Mouse (Mus musculus): ENCODE data around the gene Zfp317. TPM values are rescaled to one million over a fixed set of nuclear protein-coding genes. Genes with fewer than 3 reads are reported as not detected.
"Not testable (repeated sequence)": the region's sequence is repeated elsewhere in the genome, so short reads cannot be mapped to it uniquely, and the experiment has no call there.

Gene Zfp317
- 47.1 and 49.6 TPM in 2 replicates for polyA plus RNA-seq (2016; fragmentation: Nextera tagmentation; extraction: Ambion mirVana)

DNA sequence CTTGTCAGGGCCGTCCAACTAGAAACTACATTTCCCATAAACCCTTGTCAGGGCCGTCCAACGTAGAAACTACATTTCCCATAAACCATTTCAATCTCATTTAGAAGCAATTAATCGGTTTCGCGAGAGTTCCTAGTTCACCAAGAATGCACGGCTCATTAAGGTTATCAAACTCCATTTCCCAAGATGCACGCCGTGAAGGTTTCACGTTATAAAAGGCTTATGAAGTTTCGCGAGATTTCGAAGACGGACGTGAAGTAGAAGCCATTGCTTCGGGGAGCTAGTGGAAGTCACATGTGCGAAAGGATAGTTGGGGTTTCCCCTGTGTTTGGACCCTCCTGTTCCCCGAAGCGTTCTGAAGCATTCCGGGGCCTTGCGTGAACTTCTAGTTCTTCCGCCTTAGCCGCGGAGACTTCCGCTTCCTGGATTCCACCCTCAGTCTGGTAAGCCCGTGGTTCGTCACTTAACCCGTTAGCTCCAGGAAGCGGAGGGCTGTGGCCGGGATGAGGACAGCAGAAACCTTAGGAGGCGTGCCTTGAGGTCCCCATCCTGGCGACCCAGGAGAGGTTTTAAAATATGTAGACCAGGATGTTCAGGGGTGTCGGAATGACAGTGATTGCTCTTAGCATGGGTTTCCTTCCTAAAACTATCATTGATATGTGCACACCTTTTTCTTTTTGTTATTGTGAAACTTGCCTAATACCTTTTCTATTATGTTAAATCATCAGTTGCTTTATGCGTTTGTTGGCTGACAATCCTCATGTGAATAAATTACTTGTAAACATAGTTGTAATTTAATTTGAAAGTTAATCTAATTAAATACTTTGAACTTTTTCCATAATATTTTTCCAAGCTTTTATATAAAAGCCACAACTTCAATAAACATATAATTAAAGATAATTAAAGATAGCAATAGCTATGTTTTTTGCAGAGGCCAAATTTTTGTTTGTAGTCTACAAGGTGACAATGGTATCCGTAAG is at the start of gene Zfp317:
Gene Zfp317 (plus strand): TSS at position 260 of the 980 bp plus-strand sequence.
- Histone ChIP-seq H3K4me1 (no peaks in the 10 kb centered on the region), H3K9ac (peak within 1 kb of the TSS; percentile 54; the same call in 1 of the 2 replicates), H3K27me3 (no peaks in the 10 kb centered on the region), H3K9me3 (no peaks in the 10 kb centered on the region), H3K36me3 (replicated peaks) (peaks cover 9% of the 10 kb centered on the region; the same call in 1 of the 2 replicates), H3K27ac (peak within 1 kb of the TSS; percentile 85), H3K4me2 (peak within 1 kb of the TSS; percentile 46), H3K4me3 (replicated peaks) (peak within 1 kb of the TSS; percentile 54)
- WGBS: 2% methylated on average over 35 of the region's 35 CpGs
- ATAC-seq (ENCODE audit: low FRiP score): peak; percentile 97

DNA sequence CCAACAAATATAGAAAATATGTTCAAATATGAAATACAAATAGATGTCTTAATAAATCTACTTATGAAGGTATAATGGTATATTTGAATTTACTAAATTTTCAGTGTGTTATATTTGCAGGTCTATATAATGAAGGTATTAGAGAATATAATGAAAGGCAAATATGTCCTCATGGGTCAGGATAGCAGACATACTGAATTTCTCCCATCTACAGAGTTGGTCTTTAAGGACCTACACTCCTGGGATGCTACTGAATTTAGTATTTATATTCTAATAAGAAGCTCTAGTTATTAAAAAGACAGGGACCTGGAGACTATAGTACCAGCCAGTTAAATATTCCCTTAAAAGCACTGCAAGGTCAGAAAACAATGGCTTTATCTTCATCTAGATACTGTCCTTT is 39.6 kb upstream of the Zfp317 start, which contains the start of gene Olfr855:
Gene Olfr855 (plus strand): TSS at position 301 of the 400 bp plus-strand sequence.
- Histone ChIP-seq H3K9ac (no peak within 1 kb of the TSS), H3K27me3 (no peaks in the 10 kb centered on the region), H3K4me3 (replicated peaks) (no peak within 1 kb of the TSS), H3K4me2 (no peak within 1 kb of the TSS), H3K4me1 (no peaks in the 10 kb centered on the region), H3K9me3 (peaks cover 5% of the 10 kb centered on the region; the same call in 1 of the 2 replicates), H3K36me3 (replicated peaks) (no peaks in the 10 kb centered on the region), H3K27ac (no peak within 1 kb of the TSS)
- ATAC-seq (ENCODE audit: low FRiP score): no peak

DNA sequence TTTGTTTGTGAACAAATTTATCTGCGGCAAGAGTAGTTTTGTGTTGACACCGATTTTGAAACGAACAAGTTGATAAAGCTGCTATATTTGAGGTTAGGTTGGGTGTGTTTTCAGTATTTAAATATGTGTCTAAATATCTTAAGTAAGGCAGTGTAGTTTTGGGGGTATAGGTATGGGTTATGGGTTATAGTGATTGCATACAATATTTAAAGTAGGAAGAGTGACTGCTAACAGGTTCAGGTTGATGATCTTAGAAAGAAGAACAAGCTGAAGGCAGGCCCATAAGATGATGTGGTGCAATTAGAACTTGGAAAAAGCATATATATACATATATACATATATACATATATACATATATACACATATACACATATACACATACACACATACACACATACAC is 605 bp upstream of the Zfp317 start:
- peak; percentile 6; the same call in 1 of the 2 replicates for ATAC-seq (ENCODE audit: low FRiP score)
- 99% methylated on average over 3 of the region's 3 CpGs for WGBS
- H3K27ac ChIP-seq: no peak overlapping the region
- H3K9me3 ChIP-seq: no peaks in the 10 kb centered on the region
- H3K4me3 ChIP-seq (replicated peaks): no peak overlapping the region
- peaks cover 7% of the 10 kb centered on the region; the same call in 1 of the 2 replicates for H3K36me3 ChIP-seq (replicated peaks)
- H3K27me3 ChIP-seq: no peaks in the 10 kb centered on the region
- H3K9ac ChIP-seq: no peak overlapping the region
- H3K4me2 ChIP-seq: no peak overlapping the region
- no peaks in the 10 kb centered on the region for H3K4me1 ChIP-seq

DNA sequence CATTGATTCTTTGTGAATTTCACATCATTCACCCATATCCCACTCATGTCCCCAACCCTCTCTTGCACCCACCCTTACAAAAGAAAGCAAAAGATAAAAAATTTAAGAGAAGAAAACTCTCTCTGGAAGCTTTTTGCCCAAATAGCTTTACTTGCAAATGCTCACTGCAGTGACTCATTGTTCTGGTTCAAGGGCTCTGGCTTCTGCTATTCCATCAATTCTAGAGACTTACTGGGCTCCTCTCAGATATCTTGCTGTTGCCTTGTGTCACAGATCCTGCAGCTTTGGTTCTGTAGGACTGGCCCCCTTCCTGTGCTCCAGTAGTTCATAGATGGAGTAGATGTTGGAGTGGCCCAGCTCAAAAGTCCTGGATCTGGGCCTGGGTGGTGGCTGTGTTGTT is 7.7 kb downstream of the Zfp317 start:
- Histone ChIP-seq H3K27me3 (no peaks in the 10 kb centered on the region), H3K9me3 (no peaks in the 10 kb centered on the region), H3K36me3 (replicated peaks) (peaks cover 21% of the 10 kb centered on the region), H3K4me2 (no peak overlapping the region), H3K9ac (no peak overlapping the region), H3K4me1 (no peaks in the 10 kb centered on the region), H3K27ac (no peak overlapping the region), H3K4me3 (replicated peaks) (no peak overlapping the region)
- ATAC-seq (ENCODE audit: low FRiP score): no peak

DNA sequence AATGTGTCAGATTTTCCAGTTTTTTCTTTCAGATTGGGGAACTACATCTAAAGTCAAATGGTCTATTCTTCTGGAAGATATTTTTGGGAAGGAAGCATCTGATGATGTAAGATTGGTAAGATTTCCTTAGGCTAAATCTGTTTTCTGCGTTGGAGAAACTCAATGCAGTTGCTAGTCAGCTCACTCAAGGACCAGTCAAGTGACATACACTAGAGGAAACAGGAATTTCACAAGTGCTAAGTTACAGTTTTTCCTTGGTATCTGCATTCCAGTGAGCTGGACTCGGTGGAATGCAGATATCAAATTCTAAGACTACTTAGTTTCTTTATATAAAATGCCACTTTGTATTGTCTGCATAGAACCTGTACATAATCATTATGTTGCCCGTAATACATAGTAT is 23.3 kb downstream of the Zfp317 start:
- no peak overlapping the region for H3K9ac ChIP-seq
- H3K27ac ChIP-seq: no peak overlapping the region
- ATAC-seq (ENCODE audit: low FRiP score): no peak
- no peaks in the 10 kb centered on the region for H3K9me3 ChIP-seq
- H3K4me1 ChIP-seq: no peaks in the 10 kb centered on the region
- H3K27me3 ChIP-seq: no peaks in the 10 kb centered on the region
- peaks cover 71% of the 10 kb centered on the region for H3K36me3 ChIP-seq (replicated peaks)
- H3K4me2 ChIP-seq: no peak overlapping the region
- 96% methylated on average over 3 of the region's 3 CpGs for WGBS
- H3K4me3 ChIP-seq (replicated peaks): no peak overlapping the region

DNA sequence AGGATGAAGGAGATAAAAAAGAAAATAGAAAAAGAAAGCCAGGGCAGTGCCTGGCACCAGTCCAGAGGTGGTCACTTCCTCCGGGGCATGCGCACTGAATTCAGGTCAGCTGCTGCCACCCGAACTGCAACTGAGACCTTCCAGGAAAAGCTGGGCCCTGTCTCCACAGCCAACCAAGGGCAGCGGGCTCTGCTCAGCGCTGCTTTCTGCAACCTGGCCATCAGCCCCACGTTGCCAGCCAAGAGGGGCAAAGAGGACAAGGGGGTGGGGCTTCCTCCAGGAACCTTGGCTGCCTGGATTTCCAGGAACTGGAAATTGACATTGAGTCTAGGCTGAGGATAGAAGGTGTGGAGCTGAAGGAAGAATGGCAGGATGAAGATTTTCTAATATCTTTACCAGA is 68.4 kb downstream of the Zfp317 start:
- ATAC-seq (ENCODE audit: low FRiP score): no peak
- H3K4me1 ChIP-seq: no peaks in the 10 kb centered on the region
- no peak overlapping the region for H3K4me3 ChIP-seq (replicated peaks)
- H3K9me3 ChIP-seq: 0 out of 2 replicates have a peak, but pooled peaks cover 6% of the 10 kb centered on the region
- no peak overlapping the region for H3K9ac ChIP-seq
- H3K27me3 ChIP-seq: no peaks in the 10 kb centered on the region
- no peak overlapping the region for H3K4me2 ChIP-seq
- H3K36me3 ChIP-seq (replicated peaks): no peaks in the 10 kb centered on the region
- 91% methylated on average over 6 of the region's 6 CpGs for WGBS
- no peak overlapping the region for H3K27ac ChIP-seq

DNA sequence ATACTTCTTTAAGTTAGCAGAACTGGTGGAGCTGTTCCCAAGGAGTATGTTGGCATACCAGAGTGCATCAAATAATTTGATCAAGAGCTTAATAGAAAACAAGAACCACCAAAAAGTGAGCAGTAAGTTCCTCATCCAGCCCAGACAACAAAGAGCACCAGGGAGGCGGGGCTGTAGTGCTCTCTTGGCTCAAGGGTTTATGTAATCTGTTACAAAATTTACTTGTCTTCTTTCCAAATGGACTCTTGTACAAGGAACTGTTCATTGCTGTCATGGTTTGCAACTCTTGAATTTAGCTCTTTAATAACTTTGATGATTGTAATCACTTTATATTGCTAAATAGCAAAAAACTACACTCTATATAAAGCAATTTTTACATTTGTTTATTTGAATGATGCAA is 69.5 kb downstream of the Zfp317 start:
- 88% methylated on average over 1 of the region's 1 CpGs for WGBS

DNA sequence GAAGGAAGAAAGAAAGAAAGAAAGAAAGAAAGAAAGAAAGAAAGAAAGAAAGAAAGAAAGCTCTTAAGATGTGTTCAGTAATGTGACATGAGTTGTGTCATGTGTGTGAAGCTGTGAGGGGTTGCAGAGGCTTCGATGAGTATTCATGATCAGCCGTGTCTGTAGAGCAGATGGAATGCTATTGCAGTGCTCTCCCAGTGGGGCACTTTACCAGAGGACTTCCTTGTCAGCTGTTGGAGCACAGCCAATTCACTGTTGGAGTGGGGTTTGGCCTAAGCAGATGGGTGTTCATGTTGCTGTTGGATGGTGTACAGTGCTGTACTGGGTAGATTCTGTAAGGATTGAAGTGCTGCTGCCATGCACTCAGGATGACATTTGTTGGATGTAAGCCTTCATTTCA is 70.5 kb downstream of the Zfp317 start:
- Histone ChIP-seq H3K27me3 (no peaks in the 10 kb centered on the region), H3K4me1 (no peaks in the 10 kb centered on the region), H3K4me3 (replicated peaks) (no peak overlapping the region), H3K27ac (no peak overlapping the region), H3K36me3 (replicated peaks) (no peaks in the 10 kb centered on the region), H3K4me2 (no peak overlapping the region), H3K9ac (no peak overlapping the region), H3K9me3 (0 out of 2 replicates have a peak, but pooled peaks cover 6% of the 10 kb centered on the region)
- no peak for ATAC-seq (ENCODE audit: low FRiP score)
- WGBS: 83% methylated on average over 2 of the region's 2 CpGs

More for the DNA sequence above, 69.5 kb downstream of the Zfp317 start:
- Histone ChIP-seq H3K9ac (no peak overlapping the region), H3K4me2 (no peak overlapping the region), H3K27ac (no peak overlapping the region), H3K36me3 (replicated peaks) (no peaks in the 10 kb centered on the region), H3K4me1 (no peaks in the 10 kb centered on the region), H3K9me3 (0 out of 2 replicates have a peak, but pooled peaks cover 6% of the 10 kb centered on the region), H3K4me3 (replicated peaks) (no peak overlapping the region), H3K27me3 (no peaks in the 10 kb centered on the region)
- no peak for ATAC-seq (ENCODE audit: low FRiP score)

DNA sequence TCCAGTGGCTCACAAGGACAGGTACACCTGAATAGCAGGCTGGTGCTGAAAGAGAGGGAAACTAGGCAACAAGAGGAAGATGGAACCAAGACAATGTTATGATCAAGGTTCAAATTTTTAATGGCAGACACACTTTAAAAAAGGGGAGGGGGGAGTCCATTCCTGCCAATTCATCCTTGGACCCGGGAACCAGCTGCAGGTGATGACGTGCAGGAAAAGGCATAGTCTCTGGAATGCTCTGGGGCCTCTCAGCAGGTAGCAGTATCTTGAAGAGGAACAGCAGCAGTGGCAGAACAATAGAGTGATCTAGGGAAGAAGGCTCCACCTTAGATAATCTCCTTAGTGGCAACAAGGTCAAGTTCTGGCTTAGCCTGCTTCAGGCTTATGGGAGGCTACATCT is 72.4 kb downstream of the Zfp317 start:
- H3K9ac ChIP-seq; H3K4me1 ChIP-seq; H3K27ac ChIP-seq; H3K36me3 ChIP-seq (replicated peaks); ATAC-seq (ENCODE audit: low FRiP score); H3K4me2 ChIP-seq; H3K27me3 ChIP-seq; H3K4me3 ChIP-seq (replicated peaks); H3K9me3 ChIP-seq: not testable (repeated sequence)
- WGBS: 49% methylated on average over 2 of the region's 2 CpGs

DNA sequence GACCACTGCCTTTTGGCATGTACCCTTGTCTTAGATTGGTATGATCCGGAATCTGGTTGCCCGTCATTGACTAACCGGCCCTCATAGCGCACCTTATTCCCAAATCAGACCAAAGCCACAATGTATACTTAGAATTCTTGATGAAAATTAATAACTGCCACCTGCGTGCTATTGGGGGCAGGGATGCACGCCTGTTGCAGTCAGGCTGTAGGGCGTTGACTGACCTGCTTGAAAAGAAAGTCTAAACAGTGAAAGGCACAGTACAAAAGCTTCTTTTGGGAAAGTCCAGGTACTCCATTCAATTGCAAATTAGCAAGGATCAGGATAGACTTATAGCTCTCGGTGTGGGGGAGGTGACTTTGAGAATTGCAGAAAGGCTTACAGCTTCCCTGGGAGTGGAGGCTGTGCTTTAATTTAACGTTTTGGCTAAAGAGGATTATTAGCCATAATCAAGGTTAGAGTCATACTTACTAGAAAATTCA is 73.0 kb downstream of the Zfp317 start:
- H3K4me2 ChIP-seq; H3K27me3 ChIP-seq; ATAC-seq (ENCODE audit: low FRiP score); H3K4me1 ChIP-seq; H3K9me3 ChIP-seq; H3K4me3 ChIP-seq (replicated peaks); H3K9ac ChIP-seq; H3K27ac ChIP-seq; H3K36me3 ChIP-seq (replicated peaks): not testable (repeated sequence)
- WGBS: 55% methylated on average over 9 of the region's 9 CpGs

Measured in forebrain, embryonic 12.5 days (tissue).